Mouse (Mus musculus): ENCODE measurements around the gene F13a1. TPM values are rescaled to one million over a fixed set of nuclear protein-coding genes. Genes with fewer than 3 reads are reported as not detected.

F13a1 gene
- polyA plus RNA-seq, 1 experiment from 2014 or later = 40.7 TPM

- ATAC-seq (ENCODE audit: insufficient read depth, low FRiP score) = no peak
- 66% methylated on average over 4 of the region's 4 CpGs for WGBS
- Histone ChIP-seq H3K9ac (ENCODE audit: low read length) (no peak overlapping the region), H3K9me3 (replicated peaks; ENCODE audit: control insufficient read depth, low read length) (no peaks in the 10 kb centered on the region), H3K4me1 (ENCODE audit: control insufficient read depth, insufficient read depth, low read length) (no peaks in the 10 kb centered on the region), H3K4me2 (ENCODE audit: low read depth, low read length) (no peak overlapping the region), H3K27me3 (ENCODE audit: control insufficient read depth, insufficient read depth, low read length) (no peaks in the 10 kb centered on the region), H3K36me3 (ENCODE audit: control insufficient read depth, insufficient read depth, low read length) (no peaks in the 10 kb centered on the region), H3K4me3 (replicated peaks; ENCODE audit: low read length) (no peak overlapping the region), H3K27ac (ENCODE audit: low read length) (no peak overlapping the region)
Observed at GRCm38 (mm10) chr13:36988392-36988791, 61.7 kb downstream of the F13a1 start.

GRCm38 (mm10) chr13:36973016-36973415 is 77.0 kb downstream of the F13a1 start:
- H3K4me2 ChIP-seq (ENCODE audit: low read depth, low read length) = no peak overlapping the region
- H3K9ac ChIP-seq (ENCODE audit: low read length) = no peak overlapping the region
- 76% methylated on average over 2 of the region's 2 CpGs for WGBS
- no peaks in the 10 kb centered on the region for H3K4me1 ChIP-seq (ENCODE audit: control insufficient read depth, insufficient read depth, low read length)
- no peak overlapping the region for H3K4me3 ChIP-seq (replicated peaks; ENCODE audit: low read length)
- H3K9me3 ChIP-seq (replicated peaks; ENCODE audit: control insufficient read depth, low read length) = no peaks in the 10 kb centered on the region
- ATAC-seq (ENCODE audit: insufficient read depth, low FRiP score) = no peak
- no peaks in the 10 kb centered on the region for H3K27me3 ChIP-seq (ENCODE audit: control insufficient read depth, insufficient read depth, low read length)
- H3K27ac ChIP-seq (ENCODE audit: low read length) = no peak overlapping the region
- H3K36me3 ChIP-seq (ENCODE audit: control insufficient read depth, insufficient read depth, low read length) = no peaks in the 10 kb centered on the region

- no peaks in the 10 kb centered on the region for H3K36me3 ChIP-seq (ENCODE audit: control insufficient read depth, insufficient read depth, low read length)
- no peak overlapping the region for H3K4me3 ChIP-seq (replicated peaks; ENCODE audit: low read length)
- no peak overlapping the region for H3K9ac ChIP-seq (ENCODE audit: low read length)
- H3K4me2 ChIP-seq (ENCODE audit: low read depth, low read length) = no peak overlapping the region
- no peaks in the 10 kb centered on the region for H3K4me1 ChIP-seq (ENCODE audit: control insufficient read depth, insufficient read depth, low read length)
- no peak overlapping the region for H3K27ac ChIP-seq (ENCODE audit: low read length)
- H3K9me3 ChIP-seq (replicated peaks; ENCODE audit: control insufficient read depth, low read length) = no peaks in the 10 kb centered on the region
- no peaks in the 10 kb centered on the region for H3K27me3 ChIP-seq (ENCODE audit: control insufficient read depth, insufficient read depth, low read length)
- 64% methylated on average over 3 of the region's 3 CpGs for WGBS
- no peak for ATAC-seq (ENCODE audit: insufficient read depth, low FRiP score)
Observed at GRCm38 (mm10) chr13:36972226-36972625, 77.8 kb downstream of the F13a1 start.

GRCm38 (mm10) chr13:36962926-36963325 is 87.1 kb downstream of the F13a1 start:
- H3K9ac ChIP-seq (ENCODE audit: low read length) = no peak overlapping the region
- H3K36me3 ChIP-seq (ENCODE audit: control insufficient read depth, insufficient read depth, low read length) = no peaks in the 10 kb centered on the region
- H3K4me3 ChIP-seq (replicated peaks; ENCODE audit: low read length) = no peak overlapping the region
- H3K27ac ChIP-seq (ENCODE audit: low read length) = no peak overlapping the region
- no peaks in the 10 kb centered on the region for H3K9me3 ChIP-seq (replicated peaks; ENCODE audit: control insufficient read depth, low read length)
- no peaks in the 10 kb centered on the region for H3K4me1 ChIP-seq (ENCODE audit: control insufficient read depth, insufficient read depth, low read length)
- ATAC-seq (ENCODE audit: insufficient read depth, low FRiP score) = no peak
- no peak overlapping the region for H3K4me2 ChIP-seq (ENCODE audit: low read depth, low read length)
- no peaks in the 10 kb centered on the region for H3K27me3 ChIP-seq (ENCODE audit: control insufficient read depth, insufficient read depth, low read length)

- no peaks in the 10 kb centered on the region for H3K27me3 ChIP-seq (ENCODE audit: control insufficient read depth, insufficient read depth, low read length)
- ATAC-seq (ENCODE audit: insufficient read depth, low FRiP score) = no peak
- H3K36me3 ChIP-seq (ENCODE audit: control insufficient read depth, insufficient read depth, low read length) = no peaks in the 10 kb centered on the region
- H3K9me3 ChIP-seq (replicated peaks; ENCODE audit: control insufficient read depth, low read length) = no peaks in the 10 kb centered on the region
- H3K4me3 ChIP-seq (replicated peaks; ENCODE audit: low read length) = no peak overlapping the region
- no peaks in the 10 kb centered on the region for H3K4me1 ChIP-seq (ENCODE audit: control insufficient read depth, insufficient read depth, low read length)
- 68% methylated on average over 3 of the region's 3 CpGs for WGBS
- no peak overlapping the region for H3K27ac ChIP-seq (ENCODE audit: low read length)
- no peak overlapping the region for H3K4me2 ChIP-seq (ENCODE audit: low read depth, low read length)
- no peak overlapping the region for H3K9ac ChIP-seq (ENCODE audit: low read length)
Observed at GRCm38 (mm10) chr13:36958996-36959395, 91.0 kb downstream of the F13a1 start.

- no peaks in the 10 kb centered on the region for H3K4me1 ChIP-seq (ENCODE audit: control insufficient read depth, insufficient read depth, low read length)
- ATAC-seq (ENCODE audit: insufficient read depth, low FRiP score) = no peak
- no peak overlapping the region for H3K9ac ChIP-seq (ENCODE audit: low read length)
- no peak overlapping the region for H3K27ac ChIP-seq (ENCODE audit: low read length)
- no peak overlapping the region for H3K4me2 ChIP-seq (ENCODE audit: low read depth, low read length)
- no peaks in the 10 kb centered on the region for H3K9me3 ChIP-seq (replicated peaks; ENCODE audit: control insufficient read depth, low read length)
- 90% methylated on average over 3 of the region's 3 CpGs for WGBS
- H3K27me3 ChIP-seq (ENCODE audit: control insufficient read depth, insufficient read depth, low read length) = no peaks in the 10 kb centered on the region
- H3K4me3 ChIP-seq (replicated peaks; ENCODE audit: low read length) = no peak overlapping the region
- H3K36me3 ChIP-seq (ENCODE audit: control insufficient read depth, insufficient read depth, low read length) = no peaks in the 10 kb centered on the region
Observed at GRCm38 (mm10) chr13:36954937-36955336, 95.1 kb downstream of the F13a1 start.

GRCm38 (mm10) chr13:36953676-36954075 is 96.4 kb downstream of the F13a1 start:
- Histone ChIP-seq H3K4me2 (ENCODE audit: low read depth, low read length) (no peak overlapping the region), H3K4me1 (ENCODE audit: control insufficient read depth, insufficient read depth, low read length) (no peaks in the 10 kb centered on the region), H3K27me3 (ENCODE audit: control insufficient read depth, insufficient read depth, low read length) (no peaks in the 10 kb centered on the region), H3K36me3 (ENCODE audit: control insufficient read depth, insufficient read depth, low read length) (no peaks in the 10 kb centered on the region), H3K9ac (ENCODE audit: low read length) (no peak overlapping the region), H3K4me3 (replicated peaks; ENCODE audit: low read length) (no peak overlapping the region), H3K9me3 (replicated peaks; ENCODE audit: control insufficient read depth, low read length) (no peaks in the 10 kb centered on the region), H3K27ac (ENCODE audit: low read length) (no peak overlapping the region)
- ATAC-seq (ENCODE audit: insufficient read depth, low FRiP score) = no peak

GRCm38 (mm10) chr13:36941891-36942290 is 108.2 kb downstream of the F13a1 start:
- Histone ChIP-seq H3K27me3 (ENCODE audit: control insufficient read depth, insufficient read depth, low read length) (no peaks in the 10 kb centered on the region), H3K4me2 (ENCODE audit: low read depth, low read length) (no peak overlapping the region), H3K4me1 (ENCODE audit: control insufficient read depth, insufficient read depth, low read length) (no peaks in the 10 kb centered on the region), H3K27ac (ENCODE audit: low read length) (no peak overlapping the region), H3K4me3 (replicated peaks; ENCODE audit: low read length) (no peak overlapping the region), H3K36me3 (ENCODE audit: control insufficient read depth, insufficient read depth, low read length) (no peaks in the 10 kb centered on the region), H3K9me3 (replicated peaks; ENCODE audit: control insufficient read depth, low read length) (no peaks in the 10 kb centered on the region), H3K9ac (ENCODE audit: low read length) (no peak overlapping the region)
- no peak for ATAC-seq (ENCODE audit: insufficient read depth, low FRiP score)
- WGBS = 85% methylated on average over 3 of the region's 3 CpGs

GRCm38 (mm10) chr13:36932066-36932465 is 118.0 kb downstream of the F13a1 start:
- Histone ChIP-seq H3K27me3 (ENCODE audit: control insufficient read depth, insufficient read depth, low read length) (no peaks in the 10 kb centered on the region), H3K36me3 (ENCODE audit: control insufficient read depth, insufficient read depth, low read length) (no peaks in the 10 kb centered on the region), H3K4me1 (ENCODE audit: control insufficient read depth, insufficient read depth, low read length) (no peaks in the 10 kb centered on the region), H3K9ac (ENCODE audit: low read length) (no peak overlapping the region), H3K9me3 (replicated peaks; ENCODE audit: control insufficient read depth, low read length) (no peaks in the 10 kb centered on the region), H3K27ac (ENCODE audit: low read length) (no peak overlapping the region), H3K4me2 (ENCODE audit: low read depth, low read length) (no peak overlapping the region), H3K4me3 (replicated peaks; ENCODE audit: low read length) (no peak overlapping the region)
- no peak for ATAC-seq (ENCODE audit: insufficient read depth, low FRiP score)
- WGBS = 85% methylated on average over 9 of the region's 9 CpGs

- H3K4me3 ChIP-seq (replicated peaks; ENCODE audit: low read length) = no peak overlapping the region
- ATAC-seq (ENCODE audit: insufficient read depth, low FRiP score) = no peak
- H3K4me1 ChIP-seq (ENCODE audit: control insufficient read depth, insufficient read depth, low read length) = no peaks in the 10 kb centered on the region
- no peak overlapping the region for H3K4me2 ChIP-seq (ENCODE audit: low read depth, low read length)
- H3K27ac ChIP-seq (ENCODE audit: low read length) = no peak overlapping the region
- no peaks in the 10 kb centered on the region for H3K27me3 ChIP-seq (ENCODE audit: control insufficient read depth, insufficient read depth, low read length)
- H3K36me3 ChIP-seq (ENCODE audit: control insufficient read depth, insufficient read depth, low read length) = no peaks in the 10 kb centered on the region
- no peaks in the 10 kb centered on the region for H3K9me3 ChIP-seq (replicated peaks; ENCODE audit: control insufficient read depth, low read length)
- no peak overlapping the region for H3K9ac ChIP-seq (ENCODE audit: low read length)
- WGBS = 59% methylated on average over 4 of the region's 4 CpGs
Observed at GRCm38 (mm10) chr13:36919737-36920136, 130.3 kb downstream of the F13a1 start.

Measured in stomach, embryonic 16.5 days (tissue).